Mouse (Mus musculus): Measurements from ENCODE around the gene Epn3. TPM values are rescaled to one million over a fixed set of nuclear protein-coding genes. Genes with fewer than 3 reads are reported as not detected.

Epn3 gene
- polyA plus RNA-seq, 1 experiment from 2014 or later: 53.4 TPM

GRCm38 (mm10) chr11:94445300-94445699 is 54.5 kb downstream of the Epn3 start:
- no peak overlapping the region for H3K27ac ChIP-seq (replicated peaks)
- ATAC-seq (ENCODE audit: low FRiP score, low TSS enrichment) (no peak), DNase-seq (ENCODE audit: low spot score) (no peak)
- 27% methylated on average over 4 of the region's 4 CpGs for WGBS
- H3K4me2 ChIP-seq (replicated peaks; ENCODE audit: low read depth): no peak overlapping the region
- no peaks in the 10 kb centered on the region for H3K36me3 ChIP-seq (ENCODE audit: control insufficient read depth, insufficient read depth, low read length)
- no peak overlapping the region for H3K4me3 ChIP-seq (ENCODE audit: low read depth, low read length)
- no peaks in the 10 kb centered on the region for H3K9me3 ChIP-seq (ENCODE audit: control insufficient read depth, low read length)
- H3K9ac ChIP-seq (ENCODE audit: low read length): no peak overlapping the region
- H3K27me3 ChIP-seq (ENCODE audit: control insufficient read depth, insufficient read depth, low read length): no peaks in the 10 kb centered on the region
- no peak for TF ChIP-seq CTCF (IDR thresholded peaks at IDR 0.05; ENCODE audit: low read depth)
- TF ChIP-seq EP300 (optimal IDR thresholded peaks at IDR 0.05): no peak
- no peaks in the 10 kb centered on the region for H3K4me1 ChIP-seq (replicated peaks; ENCODE audit: control insufficient read depth, insufficient read depth)

- ATAC-seq (ENCODE audit: low FRiP score, low TSS enrichment): no peak
- TF ChIP-seq EP300 (optimal IDR thresholded peaks at IDR 0.05): no peak
- no peak for TF ChIP-seq CTCF (IDR thresholded peaks at IDR 0.05; ENCODE audit: low read depth)
- Histone ChIP-seq H3K9me3 (ENCODE audit: control insufficient read depth, low read length) (no peaks in the 10 kb centered on the region), H3K4me1 (replicated peaks; ENCODE audit: control insufficient read depth, insufficient read depth) (no peaks in the 10 kb centered on the region), H3K27me3 (ENCODE audit: control insufficient read depth, insufficient read depth, low read length) (no peaks in the 10 kb centered on the region), H3K4me3 (ENCODE audit: low read depth, low read length) (no peak overlapping the region), H3K9ac (ENCODE audit: low read length) (no peak overlapping the region), H3K4me2 (replicated peaks; ENCODE audit: low read depth) (no peak overlapping the region), H3K27ac (replicated peaks) (no peak overlapping the region), H3K36me3 (ENCODE audit: control insufficient read depth, insufficient read depth, low read length) (no peaks in the 10 kb centered on the region)
- no peak for DNase-seq (ENCODE audit: low spot score)
- WGBS: 70% methylated on average over 5 of the region's 5 CpGs
Observed at GRCm38 (mm10) chr11:94444829-94445228, 54.9 kb downstream of the Epn3 start.

- TF ChIP-seq EP300 (optimal IDR thresholded peaks at IDR 0.05) (no peak), CTCF (IDR thresholded peaks at IDR 0.05; ENCODE audit: low read depth) (no peak)
- DNase-seq (ENCODE audit: low spot score) (no peak), ATAC-seq (ENCODE audit: low FRiP score, low TSS enrichment) (no peak)
- H3K4me1 ChIP-seq (replicated peaks; ENCODE audit: control insufficient read depth, insufficient read depth): no peaks in the 10 kb centered on the region
- H3K27me3 ChIP-seq (ENCODE audit: control insufficient read depth, insufficient read depth, low read length): no peaks in the 10 kb centered on the region
- no peak overlapping the region for H3K27ac ChIP-seq (replicated peaks)
- no peak overlapping the region for H3K4me2 ChIP-seq (replicated peaks; ENCODE audit: low read depth)
- no peaks in the 10 kb centered on the region for H3K36me3 ChIP-seq (ENCODE audit: control insufficient read depth, insufficient read depth, low read length)
- no peaks in the 10 kb centered on the region for H3K9me3 ChIP-seq (ENCODE audit: control insufficient read depth, low read length)
- WGBS: 77% methylated on average over 9 of the region's 9 CpGs
- H3K9ac ChIP-seq (ENCODE audit: low read length): no peak overlapping the region
- H3K4me3 ChIP-seq (ENCODE audit: low read depth, low read length): no peak overlapping the region
Observed at GRCm38 (mm10) chr11:94441752-94442151, 58.0 kb downstream of the Epn3 start.

- H3K27me3 ChIP-seq (ENCODE audit: control insufficient read depth, insufficient read depth, low read length): no peaks in the 10 kb centered on the region
- no peak overlapping the region for H3K4me3 ChIP-seq (ENCODE audit: low read depth, low read length)
- H3K36me3 ChIP-seq (ENCODE audit: control insufficient read depth, insufficient read depth, low read length): no peaks in the 10 kb centered on the region
- 57% methylated on average over 7 of the region's 7 CpGs for WGBS
- no peak overlapping the region for H3K27ac ChIP-seq (replicated peaks)
- ATAC-seq (ENCODE audit: low FRiP score, low TSS enrichment) (no peak), DNase-seq (ENCODE audit: low spot score) (no peak)
- no peaks in the 10 kb centered on the region for H3K4me1 ChIP-seq (replicated peaks; ENCODE audit: control insufficient read depth, insufficient read depth)
- no peak for TF ChIP-seq CTCF (IDR thresholded peaks at IDR 0.05; ENCODE audit: low read depth)
- no peak for TF ChIP-seq EP300 (optimal IDR thresholded peaks at IDR 0.05)
- H3K9me3 ChIP-seq (ENCODE audit: control insufficient read depth, low read length): no peaks in the 10 kb centered on the region
- H3K4me2 ChIP-seq (replicated peaks; ENCODE audit: low read depth): no peak overlapping the region
- no peak overlapping the region for H3K9ac ChIP-seq (ENCODE audit: low read length)
Observed at GRCm38 (mm10) chr11:94441122-94441521, 58.7 kb downstream of the Epn3 start.

GRCm38 (mm10) chr11:94440421-94440820 is 59.4 kb downstream of the Epn3 start:
- no peaks in the 10 kb centered on the region for H3K9me3 ChIP-seq (ENCODE audit: control insufficient read depth, low read length)
- DNase-seq (ENCODE audit: low spot score) (no peak), ATAC-seq (ENCODE audit: low FRiP score, low TSS enrichment) (no peak)
- no peaks in the 10 kb centered on the region for H3K36me3 ChIP-seq (ENCODE audit: control insufficient read depth, insufficient read depth, low read length)
- no peaks in the 10 kb centered on the region for H3K4me1 ChIP-seq (replicated peaks; ENCODE audit: control insufficient read depth, insufficient read depth)
- no peak overlapping the region for H3K4me3 ChIP-seq (ENCODE audit: low read depth, low read length)
- H3K4me2 ChIP-seq (replicated peaks; ENCODE audit: low read depth): no peak overlapping the region
- no peak for TF ChIP-seq CTCF (IDR thresholded peaks at IDR 0.05; ENCODE audit: low read depth)
- TF ChIP-seq EP300 (optimal IDR thresholded peaks at IDR 0.05): no peak
- no peak overlapping the region for H3K27ac ChIP-seq (replicated peaks)
- 91% methylated on average over 6 of the region's 6 CpGs for WGBS
- H3K9ac ChIP-seq (ENCODE audit: low read length): no peak overlapping the region
- no peaks in the 10 kb centered on the region for H3K27me3 ChIP-seq (ENCODE audit: control insufficient read depth, insufficient read depth, low read length)

Other genes with a start within 250 kb of the Epn3 start
- not detected in 2 replicates for gene Gm21885, start 218.1 kb downstream of the Epn3 start, polyA plus RNA-seq (2015; fragmentation: Nextera tagmentation; extraction: Ambion mirVana)
- gene Luc7l3, start 178.0 kb downstream of the Epn3 start, polyA plus RNA-seq (2015; fragmentation: Nextera tagmentation; extraction: Ambion mirVana): 50.0 and 51.2 TPM in 2 replicates
- gene Ankrd40, start 172.0 kb downstream of the Epn3 start, polyA plus RNA-seq (2015; fragmentation: Nextera tagmentation; extraction: Ambion mirVana): 14.8 and 15.6 TPM in 2 replicates
- 25.3 and 31.4 TPM in 2 replicates for gene Abcc3, start 107.0 kb downstream of the Epn3 start, polyA plus RNA-seq (2015; fragmentation: Nextera tagmentation; extraction: Ambion mirVana)
- 1.8 and 2.0 TPM in 2 replicates for gene Cacna1g, start 25.8 kb downstream of the Epn3 start, polyA plus RNA-seq (2015; fragmentation: Nextera tagmentation; extraction: Ambion mirVana)
- gene Spata20, start 13.8 kb downstream of the Epn3 start, polyA plus RNA-seq (2015; fragmentation: Nextera tagmentation; extraction: Ambion mirVana): 0.05 and 0.18 TPM in 2 replicates
- 1.4 and 1.9 TPM in 2 replicates for gene Mycbpap, start 21.8 kb upstream of the Epn3 start, polyA plus RNA-seq (2015; fragmentation: Nextera tagmentation; extraction: Ambion mirVana)
- gene Rsad1, start 49.3 kb upstream of the Epn3 start, polyA plus RNA-seq (2015; fragmentation: Nextera tagmentation; extraction: Ambion mirVana): 3.4 and 3.8 TPM in 2 replicates
- 80.8 and 87.5 TPM in 2 replicates for gene Chad, start 65.1 kb upstream of the Epn3 start, polyA plus RNA-seq (2015; fragmentation: Nextera tagmentation; extraction: Ambion mirVana)
- 2.5 and 3.0 TPM in 2 replicates for gene Acsf2, start 101.9 kb upstream of the Epn3 start, polyA plus RNA-seq (2015; fragmentation: Nextera tagmentation; extraction: Ambion mirVana)
- gene Lrrc59, start 129.8 kb upstream of the Epn3 start, polyA plus RNA-seq (2015; fragmentation: Nextera tagmentation; extraction: Ambion mirVana): 101 and 109 TPM in 2 replicates
- 123 and 124 TPM in 2 replicates for gene Mrpl27, start 153.8 kb upstream of the Epn3 start, polyA plus RNA-seq (2015; fragmentation: Nextera tagmentation; extraction: Ambion mirVana)
- gene Eme1, start 154.0 kb upstream of the Epn3 start, polyA plus RNA-seq (2015; fragmentation: Nextera tagmentation; extraction: Ambion mirVana): 2.7 and 3.4 TPM in 2 replicates
- 8.4 and 8.6 TPM in 2 replicates for gene Xylt2, start 177.5 kb upstream of the Epn3 start, polyA plus RNA-seq (2015; fragmentation: Nextera tagmentation; extraction: Ambion mirVana)
- gene Gm11541, start 204.5 kb upstream of the Epn3 start, polyA plus RNA-seq (2015; fragmentation: Nextera tagmentation; extraction: Ambion mirVana): 0.11 and 0.15 TPM in 2 replicates
- gene Cdc34b, start 241.8 kb upstream of the Epn3 start, polyA plus RNA-seq (2015; fragmentation: Nextera tagmentation; extraction: Ambion mirVana): not detected in 2 replicates

All from stomach, postnatal 0 days (tissue).